Mouse (Mus musculus) urinary bladder, postnatal 4 days (tissue): ENCODE data around the gene Calcb.
"Not testable (repeated sequence)": the region's sequence is repeated elsewhere in the genome, so short reads cannot be mapped to it uniquely, and the experiment has no call there.

Source experiments
- DNase-seq, 2 experiments: peaks; one replicate each; pipeline ENCODE4 v3.0.0; 2021 to 2022; ENCODE audit warnings: low spot score in 2 of 2

The Calcb gene

DNA sequence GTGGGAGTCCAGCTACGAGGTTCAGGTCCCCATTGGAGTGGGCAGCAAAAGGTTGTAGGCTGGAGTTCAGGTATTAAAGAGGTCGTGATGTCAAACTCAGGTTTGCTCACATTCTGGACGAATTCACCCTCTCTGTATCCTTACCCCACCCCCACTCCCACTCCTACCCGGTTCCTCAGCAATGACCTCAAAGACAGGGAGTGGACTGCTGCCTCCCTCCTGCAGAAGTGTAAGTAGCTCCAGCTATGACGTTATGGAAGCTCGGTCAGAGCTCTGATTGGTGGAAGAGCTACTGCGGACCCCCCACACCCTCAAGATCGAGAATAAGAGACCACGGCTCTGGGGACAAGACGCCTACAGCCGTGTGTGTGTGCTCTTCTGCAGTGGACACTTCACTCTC, at the start of gene Calcb:
TSS of gene Calcb (plus strand) at position 344 of the 400 bp plus-strand sequence.
- no peak for DNase-seq

GRCm38 (mm10) chr7:114671405-114671804, 47.0 kb upstream of the Calcb start:
- no peak for DNase-seq

GRCm38 (mm10) chr7:114672697-114673096, 45.7 kb upstream of the Calcb start:
- DNase-seq: no peak

DNA sequence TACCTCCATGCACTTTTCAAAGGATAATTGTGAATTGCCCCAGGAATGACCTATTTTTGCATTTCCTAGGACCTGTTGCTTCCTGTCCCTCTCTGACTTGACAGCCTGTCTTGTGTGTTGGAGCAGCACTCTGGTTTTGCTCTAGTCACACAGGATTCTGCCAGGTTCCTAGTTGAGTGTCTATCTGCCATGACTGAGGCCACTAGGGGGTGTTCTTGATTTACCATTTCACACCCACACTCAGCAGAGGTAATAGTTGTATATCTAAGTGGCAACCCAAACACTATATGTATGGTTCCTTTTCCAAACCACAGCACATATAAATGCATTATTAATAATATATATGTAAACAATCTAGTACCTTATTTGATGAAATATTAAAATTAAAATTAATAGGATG, 26.1 kb upstream of the Calcb start:
- no peak for DNase-seq

GRCm38 (mm10) chr7:114700871-114701270, 17.6 kb upstream of the Calcb start:
- DNase-seq: no peak

- no peak for DNase-seq
Observed at GRCm38 (mm10) chr7:114706716-114707115, 11.7 kb upstream of the Calcb start.

GRCm38 (mm10) chr7:114707398-114707797, 11.0 kb upstream of the Calcb start:
- DNase-seq: no peak

DNA sequence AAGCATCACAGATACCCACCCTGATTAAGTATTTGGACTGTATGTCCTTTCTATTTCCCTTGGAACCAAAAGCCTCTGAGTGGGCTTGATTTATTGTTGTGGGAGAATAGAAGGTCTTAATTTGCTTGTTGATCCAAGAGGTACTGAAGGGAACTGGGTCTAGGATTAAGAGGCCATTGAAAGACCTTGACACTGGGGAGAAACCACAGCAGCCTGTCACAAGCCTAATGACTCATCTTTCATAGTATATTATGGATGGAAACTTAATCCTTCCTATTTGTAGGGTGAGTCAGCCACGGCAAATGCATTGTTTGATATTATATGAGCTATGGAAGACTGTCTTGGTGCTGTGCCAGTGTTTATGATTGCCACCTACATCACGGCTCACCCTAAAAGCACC, 8.0 kb upstream of the Calcb start:
- DNase-seq: no peak

GRCm38 (mm10) chr7:114712523-114712922, 5.9 kb upstream of the Calcb start:
- DNase-seq: no peak

DNA sequence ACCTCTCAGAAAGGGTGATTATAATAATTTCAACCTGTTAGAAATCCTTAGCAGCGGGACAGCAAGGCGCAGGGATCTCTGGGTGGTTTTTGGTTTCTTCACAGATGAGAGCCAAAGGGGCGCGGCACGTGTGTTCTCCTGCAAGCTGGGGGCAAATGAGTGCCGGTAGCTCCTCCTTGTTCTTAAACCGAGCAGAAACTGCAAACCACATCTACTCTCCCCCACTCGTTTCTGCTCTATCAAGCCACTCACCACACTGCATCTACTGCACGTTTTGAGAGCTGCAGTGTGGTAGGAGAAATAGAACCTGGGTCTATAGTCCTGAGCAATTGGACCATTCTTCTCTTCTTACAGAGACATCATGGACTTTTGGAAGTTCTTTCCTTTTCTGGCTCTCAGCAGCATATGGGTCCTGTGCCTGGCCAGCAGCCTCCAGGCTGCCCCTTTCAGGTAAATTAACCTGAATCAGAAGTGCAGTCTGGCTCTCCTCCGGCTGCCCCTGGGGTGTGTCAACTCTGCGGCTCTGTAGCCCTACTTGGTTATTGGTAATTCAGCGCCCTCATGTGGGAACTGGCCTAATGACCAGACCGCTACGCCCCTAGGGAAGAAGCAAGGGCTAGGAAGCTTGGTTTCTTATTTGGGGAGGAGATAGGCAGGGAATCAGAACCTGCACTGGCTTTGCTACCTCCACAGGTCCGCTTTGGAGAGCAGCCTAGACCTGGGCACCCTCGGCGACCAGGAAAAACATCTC, 1.1 kb downstream of the Calcb start:
- no peak for DNase-seq

DNA sequence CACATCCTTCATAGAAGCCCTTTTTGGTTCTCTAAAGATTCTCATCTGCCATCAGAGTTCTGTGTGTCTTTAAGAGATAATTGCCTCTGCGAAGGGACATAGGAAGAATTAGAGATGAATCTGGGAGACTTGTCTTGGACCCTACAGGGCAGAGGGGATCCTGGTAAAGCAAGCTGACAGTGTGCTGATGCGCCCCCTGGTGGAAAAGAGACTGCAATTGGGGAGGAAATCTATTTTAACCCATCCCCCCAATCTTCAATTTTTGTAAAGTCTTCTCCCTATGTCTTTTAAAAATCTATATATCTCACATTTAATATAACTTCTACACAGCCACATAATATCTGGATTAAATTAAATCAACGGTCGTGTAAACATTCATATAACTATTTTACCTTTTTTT, 11.3 kb downstream of the Calcb start:
- DNase-seq: not testable (repeated sequence)

- DNase-seq: no peak
Observed at GRCm38 (mm10) chr7:114731175-114731574, 12.7 kb downstream of the Calcb start.

- not testable (repeated sequence) for DNase-seq
Observed at GRCm38 (mm10) chr7:114731700-114732099, 13.3 kb downstream of the Calcb start.

DNA sequence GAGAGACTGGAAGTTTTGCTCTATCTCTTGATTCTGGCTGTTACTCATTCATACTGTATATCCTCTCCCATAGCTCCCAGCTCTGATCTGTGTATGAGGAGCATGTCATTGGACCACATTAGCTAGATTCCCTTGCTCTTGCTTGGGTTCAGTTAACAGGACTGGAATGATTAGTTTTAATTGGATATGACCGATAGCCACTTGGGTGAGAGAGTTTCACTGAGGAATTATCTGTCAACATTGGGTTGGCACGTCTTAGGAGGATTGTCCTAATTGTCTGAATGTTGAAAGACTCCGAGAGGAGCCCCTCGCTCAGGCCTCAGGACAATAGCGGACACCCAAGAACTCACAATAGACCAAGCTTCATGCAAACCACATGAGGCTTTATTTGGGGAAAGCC, 17.8 kb downstream of the Calcb start:
- no peak for DNase-seq

DNA sequence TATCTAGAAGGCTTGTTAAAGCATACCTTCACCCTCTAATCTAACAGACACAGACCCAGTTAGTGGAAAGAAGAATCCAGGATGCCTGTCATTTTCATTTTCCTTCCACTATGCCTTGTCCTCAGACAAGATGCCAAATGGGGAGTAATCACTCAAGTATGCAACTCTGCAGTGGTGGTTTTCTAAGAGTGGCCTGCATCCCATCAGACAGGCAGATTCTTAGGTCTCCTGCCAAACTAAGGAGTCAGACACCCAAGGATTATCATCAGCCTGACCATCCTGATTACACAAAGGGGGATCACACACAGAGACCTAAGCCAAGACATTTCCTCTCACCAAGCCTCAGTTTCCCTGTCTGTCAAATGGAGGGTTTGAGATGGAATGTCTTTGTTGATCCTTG, 19.7 kb downstream of the Calcb start:
- DNase-seq: no peak

GRCm38 (mm10) chr7:114740360-114741165, 22.1 kb downstream of the Calcb start:
- DNase-seq: no peak

DNA sequence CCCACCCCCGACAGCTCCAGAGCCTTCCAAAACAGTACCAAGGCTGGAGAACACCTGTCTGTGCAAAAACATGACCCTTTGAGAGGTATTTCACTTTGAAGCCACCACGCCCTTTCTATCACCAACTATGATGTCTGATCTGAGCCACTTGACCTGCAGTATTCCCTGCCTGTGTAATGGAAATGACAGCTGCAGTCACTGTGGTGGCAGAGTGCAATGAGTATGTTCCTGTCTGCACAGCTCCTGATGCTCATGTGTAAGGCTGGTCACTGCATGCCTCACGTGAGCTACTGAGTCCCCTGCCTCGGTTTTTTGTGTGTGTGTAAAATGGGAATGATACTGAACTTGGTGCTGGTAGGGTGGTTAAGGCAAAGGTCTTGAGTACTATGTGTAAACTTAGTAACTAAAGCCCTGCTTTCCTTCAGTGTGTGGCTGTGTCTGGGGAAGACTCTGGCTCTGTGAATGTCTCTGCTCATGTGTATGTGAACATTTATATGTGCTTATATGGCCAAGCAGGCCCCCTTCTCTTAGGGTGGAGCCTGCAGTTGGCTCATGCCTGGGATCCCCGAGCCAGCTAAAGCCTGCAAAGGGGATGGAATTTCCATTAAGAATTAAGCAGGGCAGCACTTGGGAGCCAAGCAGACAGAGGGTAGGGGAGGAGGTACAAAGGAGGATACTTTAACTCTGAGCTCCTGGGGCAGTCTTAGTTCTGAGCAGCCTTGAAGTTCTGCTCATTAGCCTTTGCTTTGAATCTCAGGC, 24.8 kb downstream of the Calcb start, which contains the start of gene Insc:
TSS of gene Insc (plus strand) at position 673 of the 759 bp plus-strand sequence.
- DNase-seq: no peak

DNA sequence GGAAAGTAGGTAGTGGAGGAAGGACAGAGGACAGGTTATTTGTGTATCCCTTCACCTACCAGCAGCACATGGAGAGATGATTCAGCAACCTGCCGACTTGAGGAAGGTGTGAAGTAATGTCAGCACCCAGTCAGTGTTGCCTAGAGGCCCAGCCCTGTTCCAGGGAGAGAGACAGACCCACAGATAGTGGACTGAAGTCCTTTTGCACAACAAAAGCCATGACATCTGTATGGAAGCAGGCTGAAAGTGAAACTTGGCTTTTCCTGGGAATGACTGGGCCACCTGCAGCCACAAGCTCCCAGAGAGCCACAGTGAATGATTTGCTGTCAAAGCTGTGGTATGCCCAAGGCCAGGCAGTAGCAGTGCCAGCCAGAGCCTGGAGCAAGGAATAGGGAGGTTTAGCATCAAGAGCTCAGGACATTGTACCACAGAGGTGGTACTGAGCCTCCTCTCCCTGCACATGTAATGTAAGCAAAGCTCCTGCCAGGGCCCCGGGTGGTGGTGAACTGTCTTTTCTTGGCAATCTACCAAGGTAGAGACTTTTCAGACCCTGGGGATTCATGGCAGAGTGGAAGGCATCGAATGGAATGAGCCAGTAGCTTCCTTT, 26.3 kb downstream of the Calcb start:
- DNase-seq: no peak

- DNase-seq: no peak
Observed at GRCm38 (mm10) chr7:114745481-114746271, 27.2 kb downstream of the Calcb start.

DNA sequence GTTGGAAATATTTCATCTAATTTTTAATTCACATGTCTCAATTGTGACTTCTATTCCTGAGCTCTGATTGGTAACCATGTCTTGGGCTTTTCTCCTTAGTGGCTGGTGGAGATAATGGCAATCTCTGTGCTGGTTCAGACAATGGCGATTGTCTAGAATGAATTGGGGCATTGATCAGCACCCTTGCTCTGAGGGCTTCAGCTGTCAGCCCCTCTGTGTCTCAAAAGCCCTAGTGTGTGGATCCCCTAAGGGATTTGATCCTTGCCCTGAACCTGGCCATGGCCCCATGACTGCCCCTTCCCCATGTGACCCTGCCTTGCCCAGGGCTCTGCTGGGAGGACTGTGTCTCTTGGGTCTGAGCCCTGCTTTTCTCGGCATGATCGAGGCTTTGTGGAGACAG, 29.2 kb downstream of the Calcb start:
- DNase-seq: no peak

- DNase-seq: no peak
Observed at GRCm38 (mm10) chr7:114748239-114748638, 29.8 kb downstream of the Calcb start.
